ENCODE assay signal across 9 mouse cellular contexts in genomic region chr13:21752356-21752755, GRCm38 (mm10). TPM values are rescaled to one million over a fixed set of nuclear protein-coding genes. Genes with fewer than 3 reads are reported as not detected.
DNase-seq lines count a peak whose midpoint lies in the region; ATAC-seq and TF ChIP-seq lines count a peak whose summit lies in the region.
"Had no signal": no experiment of that assay in that cellular context is flagged by ENCODE, and none has a peak within 500 bp of the region (broad histone marks: within the 10 kb centered on the region; RNA-seq: fewer than 3 reads in every experiment).

No protein-coding gene starts in this region.

- TF ChIP-seq CTCF in intestine, postnatal 0 days (IDR thresholded peaks at IDR 0.05; ENCODE audit: low read depth), result no peak

- H3K27ac ChIP-seq in intestine, embryonic 14.5 days (ENCODE audit: low read depth), result peak overlapping the region; percentile 89
- no peak overlapping the region for H3K27ac ChIP-seq in intestine, postnatal 0 days (ENCODE audit: low read depth, low read length)
- H3K27ac ChIP-seq in ES-E14 (ENCODE audit: insufficient read depth, low read depth, low read length, poor library complexity, severe bottlenecking) (no peak overlapping the region; the same call in 1 of the 2 replicates), macrophage (peak overlapping the region; percentile 64)
- peak overlapping the region; percentile 96 for H3K27ac ChIP-seq in forebrain, embryonic 13.5 days

- DNase-seq in intestine, embryonic 14.5 days (ENCODE audit: low spot score), result no peak
- no peak for DNase-seq in ES-E14 (ENCODE audit: low read depth, low spot score)
- DNase-seq in ovary, postnatal 10 days (ENCODE audit: low spot score), result no peak
- DNase-seq in gastrocnemius, postnatal 4 days (ENCODE audit: low spot score in 2 of 2), result no peak
- DNase-seq in kidney, adult 8-10 months, result no peak
- DNase-seq: adrenal gland, adult 2 months had no signal

- peaks cover 24% of the 10 kb centered on the region for H3K4me1 ChIP-seq in intestine, embryonic 14.5 days (replicated peaks; ENCODE audit: control insufficient read depth, insufficient read depth, low read length)
- no peaks in the 10 kb centered on the region for H3K4me1 ChIP-seq in intestine, postnatal 0 days (replicated peaks; ENCODE audit: control insufficient read depth, insufficient read depth, low read length)
- H3K4me1 ChIP-seq in ES-E14 (ENCODE audit: control insufficient read depth in 2 of 2, insufficient read depth in 2 of 2, low read length in 2 of 2, poor library complexity in 1 of 2), result 0 out of 4 replicates have a peak, but pooled peaks cover 0 to 2% of the 10 kb centered on the region in 2 experiments
- peaks cover 40% of the 10 kb centered on the region for H3K4me1 ChIP-seq in forebrain, embryonic 13.5 days

- H3K79me2 ChIP-seq in macrophage (ENCODE audit: inconsistent target), result peaks cover 28% of the 10 kb centered on the region

- peak overlapping the region; percentile 69 for H3K9ac ChIP-seq in intestine, embryonic 14.5 days (ENCODE audit: low read length)
- no peak overlapping the region for H3K9ac ChIP-seq in intestine, postnatal 0 days (ENCODE audit: low read depth, low read length)
- H3K9ac ChIP-seq in ES-E14 (ENCODE audit: insufficient read depth, low read depth, low read length, poor library complexity, severe bottlenecking), result peak overlapping the region; percentile 59; the same call in 1 of the 2 replicates
- peak overlapping the region; percentile 26; the same call in 1 of the 2 replicates for H3K9ac ChIP-seq in forebrain, embryonic 13.5 days

- no peak for ATAC-seq in intestine, embryonic 14.5 days (replicated peaks; ENCODE audit: low FRiP score, low TSS enrichment, low read depth)
- no peak for ATAC-seq in intestine, postnatal 0 days
- ATAC-seq in forebrain, embryonic 13.5 days, result no peak

- 23% methylated on average over 3 of the region's 3 CpGs for WGBS in intestine, embryonic 14.5 days
- 41% methylated on average over 3 of the region's 3 CpGs for WGBS in intestine, postnatal 0 days
- 49% methylated on average over 3 of the region's 3 CpGs for WGBS in forebrain, embryonic 13.5 days
- 62% methylated on average over 3 of the region's 3 CpGs for WGBS in macrophage (ENCODE audit: missing documents)

- no peaks in the 10 kb centered on the region for H3K9me3 ChIP-seq in intestine, embryonic 14.5 days (ENCODE audit: control insufficient read depth, low read length)
- H3K9me3 ChIP-seq in intestine, postnatal 0 days (ENCODE audit: control insufficient read depth), result no peaks in the 10 kb centered on the region
- H3K9me3 ChIP-seq in ES-E14 (ENCODE audit: control insufficient read depth, insufficient read depth, low read depth, low read length), result no peaks in the 10 kb centered on the region
- no peaks in the 10 kb centered on the region for H3K9me3 ChIP-seq in forebrain, embryonic 13.5 days (replicated peaks)

- no peaks in the 10 kb centered on the region for H3K36me3 ChIP-seq in intestine, embryonic 14.5 days (ENCODE audit: control insufficient read depth, insufficient read depth, low read length)
- no peaks in the 10 kb centered on the region for H3K36me3 ChIP-seq in intestine, postnatal 0 days (ENCODE audit: control insufficient read depth, insufficient read depth)
- H3K36me3 ChIP-seq in ES-E14 (ENCODE audit: control insufficient read depth, insufficient read depth, low read length, poor library complexity, severe bottlenecking) (no peaks in the 10 kb centered on the region), macrophage (ENCODE audit: inconsistent target) (no peaks in the 10 kb centered on the region)
- H3K36me3 ChIP-seq in forebrain, embryonic 13.5 days (ENCODE audit: poor library complexity, severe bottlenecking), result no peaks in the 10 kb centered on the region

- peak overlapping the region; percentile 70 for H3K4me2 ChIP-seq in intestine, embryonic 14.5 days (ENCODE audit: low read length)
- H3K4me2 ChIP-seq in intestine, postnatal 0 days (replicated peaks; ENCODE audit: low read depth), result no peak overlapping the region
- peak overlapping the region; percentile 74 for H3K4me2 ChIP-seq in forebrain, embryonic 13.5 days

- H3K27me3 ChIP-seq in intestine, embryonic 14.5 days (replicated peaks; ENCODE audit: control insufficient read depth, insufficient read depth, low read length), result no peaks in the 10 kb centered on the region
- no peaks in the 10 kb centered on the region for H3K27me3 ChIP-seq in intestine, postnatal 0 days (replicated peaks; ENCODE audit: control insufficient read depth, insufficient read depth, low read length)
- no peaks in the 10 kb centered on the region for H3K27me3 ChIP-seq in forebrain, embryonic 13.5 days

- in situ Hi-C loops in ES-E14 (cut with MboI; ENCODE audit: low sequenced_read_pairs in 2 of 2, unreplicated experiment in 2 of 2), result no loop called here

- H3K4me3 ChIP-seq in intestine, embryonic 14.5 days (ENCODE audit: low read depth, low read length), result peak overlapping the region; percentile 41
- H3K4me3 ChIP-seq in intestine, postnatal 0 days (ENCODE audit: low read depth, low read length), result no peak overlapping the region
- H3K4me3 ChIP-seq in ES-E14 (ENCODE audit: insufficient read depth in 1 of 2, low read depth in 1 of 2, low read length in 2 of 2, poor library complexity in 1 of 2, severe bottlenecking in 1 of 2), result no peak overlapping the region
- peak overlapping the region; percentile 47; the same call in 1 of the 2 replicates for H3K4me3 ChIP-seq in forebrain, embryonic 13.5 days
- no peak overlapping the region; the same call in 1 of the 2 replicates for H3K4me3 ChIP-seq in macrophage (ENCODE audit: inconsistent target)

RNA-seq across cellular contexts. Expression of gene Hist1h2ak, which starts 1.3 kb away (rescaled TPM):
- polyA plus RNA-seq in intestine, embryonic 14.5 days (2014; fragmentation: Nextera tagmentation; extraction: Ambion mirVana), result 18.2 and 18.4 TPM in 2 replicates
- polyA plus RNA-seq in intestine, postnatal 0 days (2015; fragmentation: Nextera tagmentation; extraction: Ambion mirVana), result 5.0 and 9.5 TPM in 2 replicates
- total RNA-seq in ES-E14 (2012; rRNA removed), result 1,029 and 1,218 TPM in 2 replicates
- 49.6 and 61.0 TPM in 2 replicates for polyA plus RNA-seq in forebrain, embryonic 13.5 days (2015; fragmentation: Nextera tagmentation; extraction: Ambion mirVana)
- 10 to 100 TPM in 6 of 26 experiments, 1 to 10 TPM in 9, not detected in 11; 2.4 to 26.8 (median 6.4) TPM for total RNA-seq in macrophage (2018; cell fraction: chromatin; rRNA removed)
- total RNA-seq in macrophage (2018; cell fraction: cytosol; rRNA removed), result 10 to 100 TPM in 24 of 26 experiments, 1 to 10 TPM in 2; 4.7 to 71.9 (median 26.0) TPM
- 10 to 100 TPM in 8 of 26 experiments, 1 to 10 TPM in 14, not detected in 4; 3.0 to 34.5 (median 7.1) TPM for total RNA-seq in macrophage (2018; cell fraction: nucleus; rRNA removed)
- not detected in 3 replicates for polyA plus RNA-seq in macrophage (2018)
- total RNA-seq in gastrocnemius, postnatal 4 days (2021), result 100 to 1,000 TPM; 131 to 185 TPM

RNA-seq across cellular contexts. Expression of gene Hist1h2bn, which starts 1.6 kb away (rescaled TPM):
- polyA plus RNA-seq in intestine, embryonic 14.5 days (2014; fragmentation: Nextera tagmentation; extraction: Ambion mirVana), result 3.2 and 3.7 TPM in 2 replicates
- 1.1 TPM in 2 replicates for polyA plus RNA-seq in intestine, postnatal 0 days (2015; fragmentation: Nextera tagmentation; extraction: Ambion mirVana)
- 306 and 496 TPM in 2 replicates for total RNA-seq in ES-E14 (2012; rRNA removed)
- 4.0 and 8.4 TPM in 2 replicates for polyA plus RNA-seq in forebrain, embryonic 13.5 days (2015; fragmentation: Nextera tagmentation; extraction: Ambion mirVana)
- 10 to 100 TPM in 4 of 26 experiments, 1 to 10 TPM in 8, not detected in 14; 4.1 to 19.1 (median 7.1) TPM for total RNA-seq in macrophage (2018; cell fraction: chromatin; rRNA removed)
- total RNA-seq in macrophage (2018; cell fraction: cytosol; rRNA removed), result 10 to 100 TPM in 20 of 26 experiments, 1 to 10 TPM in 6; 4.3 to 48.3 (median 18.0) TPM
- 10 to 100 TPM in 3 of 26 experiments, 1 to 10 TPM in 12, not detected in 11; 2.5 to 20.9 (median 5.9) TPM for total RNA-seq in macrophage (2018; cell fraction: nucleus; rRNA removed)
- 1.4 TPM in 1 of 3 replicates, not detected in the others for polyA plus RNA-seq in macrophage (2018)
- total RNA-seq in gastrocnemius, postnatal 4 days (2021), result 100 to 1,000 TPM; 211 to 286 TPM

RNA-seq across cellular contexts. Expression of gene Hist1h4k, which starts 2.1 kb away (rescaled TPM):
- 7.2 and 10.8 TPM in 2 replicates for polyA plus RNA-seq in intestine, embryonic 14.5 days (2014; fragmentation: Nextera tagmentation; extraction: Ambion mirVana)
- 1.4 and 2.1 TPM in 2 replicates for polyA plus RNA-seq in intestine, postnatal 0 days (2015; fragmentation: Nextera tagmentation; extraction: Ambion mirVana)
- total RNA-seq in ES-E14 (2012; rRNA removed), result 2,674 and 2,766 TPM in 2 replicates
- 6.9 and 11.1 TPM in 2 replicates for polyA plus RNA-seq in forebrain, embryonic 13.5 days (2015; fragmentation: Nextera tagmentation; extraction: Ambion mirVana)
- total RNA-seq in macrophage (2018; cell fraction: chromatin; rRNA removed), result 100 to 1,000 TPM in 1 of 26 experiments, 10 to 100 TPM in 21, not detected in 4; 10.5 to 118 (median 22.6) TPM
- 100 to 1,000 TPM in 5 of 26 experiments, 10 to 100 TPM in 21; 19.3 to 134 (median 57.4) TPM for total RNA-seq in macrophage (2018; cell fraction: cytosol; rRNA removed)
- 100 to 1,000 TPM in 1 of 26 experiments, 10 to 100 TPM in 21, 1 to 10 TPM in 1, not detected in 3; 9.4 to 159 (median 27.9) TPM for total RNA-seq in macrophage (2018; cell fraction: nucleus; rRNA removed)
- polyA plus RNA-seq in macrophage (2018), result 3.4 to 5.4 TPM in 2 of 3 replicates, not detected in the other
- 1,000 to 10,000 TPM in 1 of 2 experiments, 100 to 1,000 TPM in 1; 854 to 1,164 TPM for total RNA-seq in gastrocnemius, postnatal 4 days (2021)

RNA-seq across cellular contexts. Expression of gene Hist1h4j, which starts 17.5 kb away (rescaled TPM):
- polyA plus RNA-seq in intestine, embryonic 14.5 days (2014; fragmentation: Nextera tagmentation; extraction: Ambion mirVana), result 2.2 and 2.3 TPM in 2 replicates
- polyA plus RNA-seq in intestine, postnatal 0 days (2015; fragmentation: Nextera tagmentation; extraction: Ambion mirVana), result 0.40 and 0.42 TPM in 2 replicates
- total RNA-seq in ES-E14 (2012; rRNA removed), result 158 and 260 TPM in 2 replicates
- polyA plus RNA-seq in forebrain, embryonic 13.5 days (2015; fragmentation: Nextera tagmentation; extraction: Ambion mirVana), result 1.3 and 1.9 TPM in 2 replicates
- 10 to 100 TPM in 2 of 26 experiments, 1 to 10 TPM in 18, not detected in 6; 1.4 to 14.6 (median 3.1) TPM for total RNA-seq in macrophage (2018; cell fraction: chromatin; rRNA removed)
- 10 to 100 TPM in 10 of 26 experiments, 1 to 10 TPM in 16; 3.0 to 24.7 (median 8.4) TPM for total RNA-seq in macrophage (2018; cell fraction: cytosol; rRNA removed)
- 10 to 100 TPM in 6 of 26 experiments, 1 to 10 TPM in 18, not detected in 2; 1.3 to 36.2 (median 4.5) TPM for total RNA-seq in macrophage (2018; cell fraction: nucleus; rRNA removed)
- polyA plus RNA-seq in macrophage (2018), result not detected in 3 replicates
- total RNA-seq in gastrocnemius, postnatal 4 days (2021), result 10 to 100 TPM; 70.8 to 87.9 TPM

RNA-seq across cellular contexts. Expression of gene Hist1h1b, which starts 28.1 kb away (rescaled TPM):
- polyA plus RNA-seq in intestine, embryonic 14.5 days (2014; fragmentation: Nextera tagmentation; extraction: Ambion mirVana), result 16.0 and 16.8 TPM in 2 replicates
- polyA plus RNA-seq in intestine, postnatal 0 days (2015; fragmentation: Nextera tagmentation; extraction: Ambion mirVana), result 7.3 and 8.1 TPM in 2 replicates
- 619 and 849 TPM in 2 replicates for total RNA-seq in ES-E14 (2012; rRNA removed)
- polyA plus RNA-seq in forebrain, embryonic 13.5 days (2015; fragmentation: Nextera tagmentation; extraction: Ambion mirVana), result 37.1 and 38.4 TPM in 2 replicates
- total RNA-seq in macrophage (2018; cell fraction: chromatin; rRNA removed), result 10 to 100 TPM in 1 of 26 experiments, 1 to 10 TPM in 21, not detected in 4; 1.3 to 25.1 (median 5.2) TPM
- total RNA-seq in macrophage (2018; cell fraction: cytosol; rRNA removed), result 10 to 100 TPM in 11 of 26 experiments, 1 to 10 TPM in 15; 1.9 to 34.6 (median 8.0) TPM
- total RNA-seq in macrophage (2018; cell fraction: nucleus; rRNA removed), result 10 to 100 TPM in 5 of 26 experiments, 1 to 10 TPM in 19, not detected in 2; 1.0 to 47.6 (median 5.9) TPM
- polyA plus RNA-seq in macrophage (2018), result not detected in 3 replicates
- total RNA-seq in gastrocnemius, postnatal 4 days (2021), result 100 to 1,000 TPM; 246 to 294 TPM

Comparison
In these comparisons a context has a peak if more than half of its experiments do, and no peak if none do; other contexts are left out.
1. H3K27ac ChIP-seq: peak in intestine, embryonic 14.5 days (single experiment), forebrain, embryonic 13.5 days (single experiment) and macrophage (single experiment); none in intestine, postnatal 0 days (single experiment) and ES-E14 (single experiment).
2. H3K4me3 ChIP-seq: peak in intestine, embryonic 14.5 days (single experiment) and forebrain, embryonic 13.5 days (single experiment); none in intestine, postnatal 0 days (single experiment), ES-E14 (0 of 2) and macrophage (single experiment).